Mouse (Mus musculus) ovary, adult 2 months (tissue): ENCODE results near the gene Tecr. TPM values are rescaled to one million over a fixed set of nuclear protein-coding genes. Genes with fewer than 3 reads are reported as not detected.

Experiments used
- polyA plus RNA-seq: library from polyadenylated mRNA; depleted of rRNA; stranded (reverse); fragments of >200 nt; gene quantifications from 2 replicates; pipeline ENCODE4 v1.2.3, GENCODE M21; 2012; rRNA removed

The Tecr gene
- 655 and 928 TPM in 2 replicates for polyA plus RNA-seq

DNA sequence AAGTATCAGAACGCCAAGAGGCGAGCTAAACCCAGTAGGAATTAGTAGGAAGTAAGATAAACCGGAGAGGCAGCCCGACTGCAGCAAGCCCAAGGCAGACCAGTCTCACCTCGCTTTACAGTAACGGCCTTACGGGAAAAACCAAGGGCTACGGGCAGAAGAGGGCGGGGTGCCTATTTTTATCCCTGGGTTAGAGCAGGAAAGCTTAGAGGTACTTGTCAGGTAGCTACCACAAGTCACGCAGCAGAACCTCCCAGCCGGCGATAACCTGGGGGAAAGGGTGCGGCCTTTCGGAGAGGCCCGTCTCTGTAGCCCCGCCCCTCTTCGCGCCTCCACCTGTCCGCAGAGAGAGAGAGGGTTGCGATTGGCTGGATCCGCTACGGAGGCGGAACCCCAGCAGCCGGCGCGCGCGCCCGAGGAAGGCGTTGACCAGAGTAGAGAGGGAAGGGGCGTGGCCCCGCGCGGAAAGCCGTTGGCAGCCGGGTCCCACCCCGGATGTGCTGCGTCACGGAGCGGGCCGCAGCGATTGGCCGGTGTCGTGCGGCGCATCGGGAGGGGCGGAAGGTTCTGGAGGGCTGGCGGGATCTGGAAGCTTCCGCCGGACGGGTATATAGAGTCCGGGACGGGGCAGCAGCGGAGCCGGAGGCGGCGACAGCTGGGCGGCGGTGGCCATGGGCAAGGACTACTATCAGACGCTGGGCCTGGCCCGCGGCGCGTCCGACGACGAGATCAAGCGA is at the start of gene Tecr, which contains the start of gene Dnajb1:
TSS of gene Tecr (minus strand) at position 311 of the 737 bp plus-strand sequence.
TSS of gene Dnajb1 (plus strand) at position 533 of the 737 bp plus-strand sequence.

DNA sequence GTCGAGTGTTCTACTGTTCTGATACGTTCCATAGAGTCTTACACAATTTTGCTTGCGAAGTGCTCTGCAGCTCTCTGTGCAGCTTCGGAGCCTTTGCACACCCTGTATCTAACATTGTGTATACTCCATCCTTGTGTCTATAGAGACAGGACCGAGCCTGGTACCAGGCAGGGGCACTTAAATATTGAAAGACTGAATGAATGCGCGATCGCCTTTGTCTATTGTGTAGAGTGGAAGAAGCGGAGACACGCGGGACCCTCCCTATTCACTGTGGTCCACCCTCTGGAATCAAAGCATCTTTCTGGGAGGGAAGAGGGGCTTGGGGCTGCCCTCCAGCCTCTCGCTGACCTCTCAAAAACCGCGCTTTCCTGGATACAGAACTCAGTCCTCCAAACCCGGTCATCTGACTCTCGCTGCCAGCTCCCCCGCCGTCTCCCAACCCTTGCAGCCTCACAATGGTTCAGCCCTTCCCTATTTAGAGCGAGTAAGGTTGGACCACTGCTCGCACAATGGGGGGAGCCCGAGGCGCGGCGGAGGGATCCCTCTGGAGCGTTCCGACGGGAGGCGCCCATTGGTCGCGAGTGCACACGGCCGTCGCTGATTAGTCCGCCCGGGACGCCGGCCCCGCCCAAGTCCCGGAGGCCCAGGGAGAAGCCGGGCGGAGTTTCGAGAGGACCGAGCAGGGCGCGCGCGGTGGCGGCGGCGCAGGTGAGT is 44.4 kb upstream of the Tecr start, which contains the start of gene Gipc1:
TSS of gene Gipc1 (plus strand) at position 648 of the 714 bp plus-strand sequence.

DNA sequence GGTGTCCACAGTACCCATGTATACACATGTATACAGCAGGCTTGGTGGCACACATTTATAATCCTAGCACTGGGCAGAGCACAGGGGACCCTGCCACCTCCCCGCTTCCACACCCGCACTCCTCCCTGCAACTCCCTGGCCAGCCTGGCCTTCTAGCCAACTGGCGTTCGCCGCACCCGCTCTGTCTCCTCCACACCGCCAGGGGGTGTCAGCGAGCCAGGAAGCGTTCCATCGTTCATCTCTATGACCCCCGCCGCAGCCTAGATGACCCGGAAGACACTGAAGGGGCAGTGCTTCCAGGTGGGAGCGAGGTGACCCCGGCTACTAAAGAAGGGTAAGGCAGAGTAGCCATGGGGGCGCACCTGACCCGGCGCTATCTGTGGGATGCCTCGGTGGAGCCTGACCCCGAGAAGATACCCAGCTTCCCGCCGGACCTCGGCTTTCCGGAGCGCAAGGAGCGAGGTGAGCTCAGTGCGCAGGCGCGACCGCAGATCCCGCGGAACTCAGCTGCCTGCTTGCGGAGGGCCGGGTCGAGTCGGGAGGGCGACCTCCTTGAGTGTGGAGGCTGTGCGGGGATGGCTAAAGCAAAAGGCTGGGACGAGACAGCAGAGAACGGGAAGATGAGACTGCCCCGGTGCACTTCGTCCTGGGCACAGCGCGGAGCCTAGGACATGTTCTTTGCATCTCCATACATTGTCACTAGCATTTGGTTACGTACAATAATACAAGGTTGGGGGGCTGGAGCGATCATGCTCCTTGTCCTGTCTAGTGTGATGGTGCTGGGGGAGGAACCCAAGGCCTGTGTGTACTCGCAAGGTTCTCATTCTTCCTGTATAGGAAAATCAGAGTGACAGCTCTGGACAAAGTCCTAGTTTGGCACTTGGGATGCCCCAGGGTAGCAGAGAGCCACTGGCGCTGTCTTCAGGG is 41.0 kb downstream of the Tecr start, which contains the start of gene Ndufb7:
TSS of gene Ndufb7 (plus strand) at position 203 of the 927 bp plus-strand sequence.

DNA sequence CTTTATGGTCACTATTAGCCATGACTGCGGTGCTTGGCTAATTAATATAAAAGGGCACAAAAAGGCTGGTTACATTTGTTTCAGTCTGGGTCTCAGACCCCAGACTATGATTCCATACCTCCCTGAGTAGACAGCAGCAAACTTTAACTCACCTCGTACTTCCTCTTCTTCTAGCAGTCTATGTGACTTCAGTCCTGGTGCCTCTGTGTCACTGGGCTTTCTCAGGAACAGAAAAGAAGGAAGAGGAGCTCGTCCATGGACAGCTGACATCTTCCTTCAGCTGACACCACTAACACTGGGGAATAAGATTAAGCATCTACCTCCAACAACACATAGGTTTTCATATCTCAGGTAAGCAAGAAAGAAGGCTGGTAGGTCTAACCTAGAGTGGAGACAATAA is 72.0 kb downstream of the Tecr start, which contains the start of gene Olfr370:
TSS of gene Olfr370 (plus strand) at position 45 of the 400 bp plus-strand sequence.

Other genes with a start within 250 kb of the Tecr start
- gene Clgn, start 218.1 kb downstream of the Tecr start, polyA plus RNA-seq, result not detected in 2 replicates
- 1.5 TPM in 2 replicates for gene Scoc, start 149.6 kb downstream of the Tecr start, polyA plus RNA-seq
- gene Olfr370, start 72.2 kb downstream of the Tecr start, polyA plus RNA-seq, result 0.28 and 0.30 TPM in 2 replicates
- 416 and 576 TPM in 2 replicates for gene Ndufb7, start 41.3 kb downstream of the Tecr start, polyA plus RNA-seq
- gene Dnajb1, start 222 bp upstream of the Tecr start, polyA plus RNA-seq, result 43.8 and 48.6 TPM in 2 replicates
- 66.9 and 72.8 TPM in 2 replicates for gene Gipc1, start 44.7 kb upstream of the Tecr start, polyA plus RNA-seq
- 7.0 and 10.3 TPM in 2 replicates for gene Ptger1, start 58.7 kb upstream of the Tecr start, polyA plus RNA-seq
- 95.9 and 97.6 TPM in 2 replicates for gene Pkn1, start 91.2 kb upstream of the Tecr start, polyA plus RNA-seq
- gene Ddx39, start 107.2 kb upstream of the Tecr start, polyA plus RNA-seq, result 42.9 and 48.4 TPM in 2 replicates
- 48.9 and 58.5 TPM in 2 replicates for gene Adgre5, start 133.4 kb upstream of the Tecr start, polyA plus RNA-seq